Mouse (Mus musculus) heart, embryonic 12.5 days (tissue): ENCODE measurements around the gene Hadha. TPM values are rescaled to one million over a fixed set of nuclear protein-coding genes. Genes with fewer than 3 reads are reported as not detected.

Experiments
- microRNA counts: library from miRNA; unstranded; fragments of <30 nt; microRNA quantifications from one replicate; lab custom pipeline; 2017
- microRNA-seq: library from miRNA; unstranded; fragments of <30 nt; microRNA quantifications from one replicate; pipeline ENCODE4, GENCODE M21; 2017
- polyA plus RNA-seq: library from polyadenylated mRNA; unstranded; fragments of >200 nt; fragmentation: Nextera tagmentation; extraction: Ambion mirVana; gene quantifications from 2 replicates; pipeline ENCODE4 v1.2.1, GENCODE M21; 2016

The Hadha gene
- polyA plus RNA-seq, 1 experiment from 2014 or later: 237 TPM

MicroRNAs encoded within 50 kb of the gene (microRNA counts, 519-probe panel; counts per million panel counts)
- 4,130 counts per million, percentile 37 among the panel's probes with 10 or more counts for microRNA mmu-miR-1960 (lab: Ali Mortazavi, UCI)

Small RNA genes within 50 kb of the gene (microRNA-seq; reads per million reads assigned to microRNA genes)
- 2.8 reads per million, percentile 6 among the genes with 10 or more reads in this experiment for gene Mir1960

Other genes with a start within 250 kb of the Hadha start
- gene Il6, start 142.0 kb downstream of the Hadha start, polyA plus RNA-seq: 0.43 TPM in 1 of 2 replicates, not detected in the other
- 120 and 123 TPM in 2 replicates for gene Tyms, start 81.5 kb downstream of the Hadha start, polyA plus RNA-seq
- gene Garem2, start 50.0 kb downstream of the Hadha start, polyA plus RNA-seq: 0.40 and 0.51 TPM in 2 replicates
- gene 3110082J24Rik, start 49.1 kb downstream of the Hadha start, polyA plus RNA-seq: not detected in 2 replicates
- gene Hadhb, start 86 bp upstream of the Hadha start, polyA plus RNA-seq: 307 and 321 TPM in 2 replicates
- 0.37 TPM in 1 of 2 replicates, not detected in the other for gene Adgrf3, start 50.6 kb upstream of the Hadha start, polyA plus RNA-seq
- gene Selenoi, start 77.4 kb upstream of the Hadha start, polyA plus RNA-seq: 20.8 and 21.4 TPM in 2 replicates
- 0.18 and 0.19 TPM in 2 replicates for gene Drc1, start 126.2 kb upstream of the Hadha start, polyA plus RNA-seq